Mouse (Mus musculus): ENCODE results near the gene Ttf2.

Ttf2 gene

DNA sequence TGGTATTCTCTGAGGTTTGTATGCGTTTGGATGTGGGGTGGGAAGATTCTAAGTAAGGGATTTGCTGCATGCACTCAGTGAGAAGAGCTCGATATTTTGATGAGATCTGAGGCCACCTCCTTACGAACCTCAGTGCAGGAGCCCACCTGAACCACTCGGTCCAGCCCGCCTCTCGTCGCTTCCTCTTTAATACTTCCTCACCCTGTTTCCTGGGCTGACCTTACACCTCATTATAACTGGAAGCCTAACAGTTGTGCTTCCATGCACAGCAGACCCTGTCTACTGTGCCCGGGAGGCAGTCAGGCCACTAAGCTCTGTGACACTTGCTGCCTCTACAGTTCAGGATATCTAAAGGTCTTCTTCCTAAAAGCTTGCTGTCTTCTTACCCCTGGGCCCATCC, 9.8 kb upstream of the Ttf2 start:
- in situ Hi-C loops (cut with MboI, MseI), result loop anchor here (5.0 kb wide), 1 partner anchor 318 kb away; no protein-coding TSS in a partner anchor

DNA sequence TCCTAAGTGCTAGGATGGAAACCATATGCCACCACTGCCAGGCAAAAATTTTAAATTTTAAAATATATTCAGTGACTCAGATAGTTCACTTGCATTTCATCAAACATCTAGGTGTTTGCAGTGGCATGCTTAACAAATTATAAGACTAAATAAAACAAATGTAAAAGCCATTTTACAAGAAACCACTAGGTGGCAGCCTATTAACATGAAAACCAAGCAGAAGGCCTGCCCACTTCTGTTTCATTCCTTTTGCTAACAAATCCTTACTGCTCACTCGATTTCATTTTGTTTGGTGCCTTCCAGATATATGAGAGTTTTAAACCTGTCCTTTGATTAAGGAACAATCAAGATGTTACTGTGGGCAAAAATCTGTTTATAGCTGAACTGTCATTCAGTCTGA, 4.4 kb upstream of the Ttf2 start:
- in situ Hi-C loops (cut with MboI, MseI), result loop anchor here (25.0 kb wide), 1 partner anchor 838 kb away; no protein-coding TSS in a partner anchor

DNA sequence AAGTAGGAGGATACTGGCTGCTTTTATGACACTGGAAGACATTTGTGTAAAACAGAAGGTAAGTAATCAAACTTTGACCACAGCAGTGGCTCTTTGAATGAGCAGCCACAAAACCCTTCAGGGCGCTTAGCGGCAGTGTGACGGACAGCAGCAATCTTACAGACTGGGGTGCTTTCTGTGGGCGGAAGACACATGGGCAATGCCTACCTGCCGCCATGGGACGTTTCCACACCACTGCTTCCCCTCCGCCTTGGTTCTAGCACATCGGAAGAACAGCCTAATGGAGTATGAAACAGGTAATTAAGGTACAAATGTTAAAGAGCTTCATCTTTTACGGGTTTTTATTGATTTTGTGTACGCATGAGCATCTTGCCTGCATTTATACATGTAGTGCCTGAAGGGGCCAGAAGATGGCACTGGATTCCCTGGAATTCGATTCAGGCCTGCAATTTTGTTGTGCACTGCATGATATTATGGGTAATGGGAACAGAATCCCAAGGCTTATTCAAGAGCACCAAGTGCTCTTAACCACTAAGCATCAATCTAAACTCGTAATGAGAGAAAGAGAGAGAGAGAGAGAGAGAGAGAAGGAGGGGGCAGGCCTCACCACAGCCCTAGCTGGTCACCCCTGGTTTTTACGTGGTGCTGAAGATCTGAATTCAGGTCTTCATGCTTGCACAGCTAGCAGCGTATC, 5.5 kb downstream of the Ttf2 start:
- in situ Hi-C loops (cut with MboI, MseI), result loop anchor here (25.0 kb wide), 1 partner anchor 848 kb away; no protein-coding TSS in a partner anchor

DNA sequence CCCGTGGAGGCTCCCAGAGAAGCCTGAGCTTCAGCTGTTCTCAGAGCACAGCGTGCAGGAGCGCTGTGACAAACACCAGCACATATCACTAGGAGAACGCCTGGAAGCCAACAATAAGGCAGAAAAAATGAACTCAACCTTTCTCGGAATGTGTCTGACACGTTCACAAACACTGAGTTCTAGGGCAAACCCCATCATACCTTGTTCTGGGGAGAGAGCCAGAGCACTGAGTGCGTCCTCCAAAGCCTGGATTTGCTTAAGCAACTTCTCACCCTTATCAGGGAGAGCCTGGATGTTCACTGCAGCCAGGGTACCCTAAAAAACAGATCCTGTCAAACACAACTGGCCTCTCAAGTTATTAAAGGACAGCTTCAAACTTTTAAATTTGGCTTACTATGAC, 8.0 kb downstream of the Ttf2 start:
- in situ Hi-C loops (cut with MboI, MseI), result loop anchor here (25.0 kb wide), 1 partner anchor 851 kb away; no protein-coding TSS in a partner anchor

DNA sequence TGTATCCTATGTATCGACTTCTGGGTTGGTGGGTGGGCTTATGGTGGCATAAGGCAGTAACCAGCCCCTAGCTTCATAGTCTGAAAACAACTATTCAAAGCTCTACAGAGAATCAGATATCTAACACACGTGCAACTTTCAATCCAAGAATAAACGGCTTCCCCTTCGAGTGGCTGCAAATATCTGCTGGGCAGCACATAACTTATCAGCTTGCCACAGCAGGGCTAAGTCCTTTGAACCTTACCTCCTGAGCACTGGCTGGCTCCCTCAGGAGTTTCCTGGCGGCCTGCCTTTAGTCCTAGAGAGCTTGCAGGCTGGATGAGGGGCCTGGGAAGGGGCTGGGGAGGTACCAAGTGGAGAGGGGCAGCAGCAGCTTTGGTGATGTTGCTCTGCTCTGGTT, 8.5 kb downstream of the Ttf2 start:
- in situ Hi-C loops (cut with MboI, MseI), result loop anchor here (25.0 kb wide), 1 partner anchor 851 kb away; no protein-coding TSS in a partner anchor

DNA sequence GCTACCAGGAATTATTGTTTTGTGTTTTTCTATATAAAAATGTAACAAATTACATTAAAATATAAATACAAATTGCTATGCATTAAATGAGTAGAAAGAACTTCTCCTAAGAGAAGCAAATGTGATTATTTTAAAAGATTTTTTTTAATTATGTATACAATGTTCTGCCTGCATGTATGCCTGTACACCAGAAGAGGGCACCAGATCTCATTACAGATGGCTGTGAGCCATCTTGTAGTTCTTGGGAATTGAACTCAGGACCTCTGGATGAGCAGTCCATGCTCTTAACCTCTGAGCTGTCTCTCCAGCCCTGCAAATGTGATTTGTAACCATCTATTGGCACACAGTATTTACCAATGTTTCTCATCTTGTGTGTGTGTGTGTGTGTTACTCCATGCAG, 14.8 kb downstream of the Ttf2 start:
- in situ Hi-C loops (cut with MboI, MseI), result loop anchor here (5.0 to 25.0 kb wide), 3 partner anchors 508 to 858 kb away; no protein-coding TSS in a partner anchor

DNA sequence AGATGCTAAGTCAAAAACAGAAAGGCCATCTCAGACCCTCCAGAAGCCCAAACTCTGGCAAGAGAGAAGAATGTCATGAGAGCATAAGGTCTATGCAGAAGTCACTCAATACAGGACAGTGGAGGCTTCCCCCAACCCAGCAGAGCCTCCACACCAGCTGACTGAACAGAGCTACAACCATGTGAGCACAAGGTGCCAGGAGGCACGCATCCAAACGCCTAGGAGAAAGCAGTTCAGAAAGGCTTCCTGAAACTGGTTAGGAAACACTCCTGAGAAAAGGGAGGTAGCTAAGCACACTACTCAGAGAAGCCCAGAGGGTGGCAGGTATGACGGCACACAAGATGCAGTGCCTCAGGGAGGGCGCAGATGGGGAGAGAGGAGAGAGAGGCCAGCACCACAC, 17.9 kb downstream of the Ttf2 start:
- in situ Hi-C loops (cut with MboI, MseI), result loop anchor here (10.0 to 25.0 kb wide), 2 partner anchors 633 to 861 kb away; no protein-coding TSS in a partner anchor

DNA sequence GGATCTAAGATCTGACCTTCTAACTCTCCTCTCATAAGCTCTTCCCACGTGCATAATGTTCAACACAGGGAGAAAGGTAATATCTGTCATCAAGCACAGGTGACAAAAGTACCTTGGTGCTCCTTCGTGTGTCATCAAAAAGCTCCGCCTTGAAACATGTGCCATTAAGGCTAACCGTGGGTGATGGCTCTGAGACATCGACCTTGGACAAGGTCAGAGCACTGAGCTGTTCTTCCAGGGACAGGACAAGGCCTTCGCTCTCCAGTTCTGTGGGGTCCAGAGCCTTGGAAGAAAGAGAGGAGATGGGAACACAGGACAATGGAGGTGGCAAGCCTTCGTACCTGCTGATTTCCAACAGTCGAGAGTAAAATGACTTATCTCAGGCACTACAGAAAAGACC, 22.2 kb downstream of the Ttf2 start:
- in situ Hi-C loops (cut with MboI, MseI), result no loop called here

DNA sequence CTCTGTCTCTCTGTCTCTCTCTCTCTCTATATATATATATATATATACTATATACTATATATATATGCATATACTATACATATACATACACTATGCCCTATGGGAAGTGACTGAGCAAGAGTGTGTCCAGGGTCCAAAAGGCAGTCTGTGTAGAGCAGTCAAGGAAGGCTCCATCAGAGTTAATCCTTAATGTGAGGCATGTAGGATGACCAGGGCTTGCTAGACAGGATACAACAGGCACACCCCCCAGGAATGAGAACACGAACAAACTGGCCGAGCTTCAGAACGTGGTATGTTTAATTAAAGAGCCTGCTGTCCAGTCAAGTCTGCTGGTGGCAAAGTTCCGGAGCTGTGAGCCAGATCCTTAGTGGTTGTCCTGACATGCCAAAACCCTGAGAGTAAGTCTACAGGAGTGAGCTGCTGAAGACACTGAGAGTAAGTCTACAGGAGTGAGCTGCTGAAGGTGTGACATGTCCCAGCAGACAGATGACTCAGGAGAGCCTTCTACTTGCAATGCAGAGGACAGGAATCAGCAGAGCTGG, 28.9 kb downstream of the Ttf2 start:
- in situ Hi-C loops (cut with MboI, MseI), result no loop called here

DNA sequence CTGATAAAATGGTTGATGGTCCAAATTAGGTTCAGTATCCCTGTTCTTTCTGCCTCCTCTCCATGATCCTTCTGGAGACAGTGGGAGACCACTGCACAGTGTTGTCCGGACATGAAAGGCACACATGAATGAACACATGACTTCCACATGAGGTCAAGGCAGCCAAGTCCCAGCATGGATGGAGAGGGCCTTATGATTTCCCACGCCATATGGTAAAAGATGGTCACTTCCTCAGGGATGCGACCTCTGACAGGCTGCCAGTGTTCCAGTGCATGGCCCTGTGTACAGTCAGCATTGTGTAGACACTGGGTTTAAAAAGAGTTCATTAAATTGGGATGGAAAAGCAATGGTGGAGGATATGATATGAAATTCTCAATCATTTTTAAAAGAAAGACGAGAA, 31.3 kb downstream of the Ttf2 start:
- in situ Hi-C loops (cut with MboI, MseI), result no loop called here

DNA sequence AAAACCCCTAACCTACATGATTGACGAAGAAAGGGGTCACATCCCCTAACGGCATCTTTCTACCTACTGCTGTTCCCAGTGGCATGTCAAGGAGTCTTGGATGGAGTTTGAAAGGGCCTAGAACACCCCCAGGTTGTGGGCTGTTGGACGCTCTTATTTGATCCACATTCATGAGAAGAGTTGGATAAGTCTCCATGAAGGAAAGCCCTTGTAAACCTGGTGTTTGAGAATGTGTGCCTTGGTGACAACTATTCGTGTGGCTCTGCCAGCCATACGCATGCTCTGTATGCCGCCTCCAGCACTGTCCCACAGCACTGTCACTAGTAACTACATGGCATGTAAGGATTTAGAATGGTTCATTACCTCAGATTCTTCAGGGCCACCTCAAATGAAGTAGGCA, 33.3 kb downstream of the Ttf2 start:
- in situ Hi-C loops (cut with MboI, MseI), result no loop called here

DNA sequence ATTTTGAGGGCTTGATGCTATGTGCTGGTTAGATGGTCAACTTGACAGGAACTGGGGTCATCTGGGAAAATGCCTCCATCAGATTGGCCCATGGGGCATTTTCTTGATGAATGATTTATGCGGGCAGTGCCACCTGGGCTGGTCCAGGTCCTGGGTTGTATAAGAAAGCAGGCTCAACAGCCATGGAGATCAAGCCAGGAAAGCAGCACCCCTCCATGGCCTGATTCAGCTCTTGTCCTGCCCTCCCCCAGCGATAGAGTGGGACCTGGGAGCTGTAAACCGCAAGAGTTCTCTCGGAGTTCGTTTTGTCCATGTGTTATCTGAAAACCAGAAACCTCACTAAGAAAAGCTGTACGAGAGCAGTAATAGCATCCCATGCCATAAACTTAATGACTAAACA, 33.9 kb downstream of the Ttf2 start:
- in situ Hi-C loops (cut with MboI, MseI), result no loop called here

DNA sequence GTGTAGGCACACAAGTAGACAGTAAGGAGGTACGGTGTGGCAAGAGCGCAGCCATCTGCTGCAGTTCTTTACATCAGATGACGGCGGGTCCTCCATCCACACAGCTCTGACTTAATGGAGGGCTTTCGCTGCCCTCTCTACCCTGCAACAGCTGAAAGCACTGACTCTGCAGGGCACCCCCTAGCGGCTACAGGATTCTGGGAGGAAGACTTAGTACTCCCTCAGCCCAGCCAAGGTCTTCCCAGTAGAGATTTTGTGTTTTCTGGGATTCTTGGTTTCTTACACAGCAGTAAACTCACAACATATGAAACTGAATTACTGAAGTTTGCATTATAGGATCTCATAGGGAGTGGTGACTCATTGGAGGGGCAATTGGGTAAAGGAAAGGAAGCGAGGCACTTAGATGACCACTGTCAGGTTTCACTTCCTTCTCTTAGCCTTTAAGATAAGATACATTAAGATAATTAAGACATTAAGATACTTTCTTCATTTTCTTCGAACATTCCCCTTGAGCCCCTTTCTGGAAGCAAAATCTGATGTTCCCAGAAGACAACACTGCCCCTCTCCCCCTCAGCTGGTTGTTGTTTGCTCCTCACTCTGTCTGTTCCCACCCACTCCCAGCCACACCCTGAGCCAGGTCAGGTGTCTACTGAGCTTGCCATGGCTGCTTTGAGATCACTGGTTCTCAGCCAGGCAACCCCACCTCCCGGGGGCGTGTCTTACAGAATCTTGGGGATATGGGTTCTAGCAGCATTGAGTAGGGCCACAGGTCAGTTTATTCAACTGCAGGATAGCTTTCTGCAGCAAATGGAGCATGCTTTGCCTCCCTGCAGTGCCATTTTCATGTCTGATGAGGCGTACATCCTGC, 37.2 kb downstream of the Ttf2 start:
- in situ Hi-C loops (cut with MboI, MseI), result no loop called here

DNA sequence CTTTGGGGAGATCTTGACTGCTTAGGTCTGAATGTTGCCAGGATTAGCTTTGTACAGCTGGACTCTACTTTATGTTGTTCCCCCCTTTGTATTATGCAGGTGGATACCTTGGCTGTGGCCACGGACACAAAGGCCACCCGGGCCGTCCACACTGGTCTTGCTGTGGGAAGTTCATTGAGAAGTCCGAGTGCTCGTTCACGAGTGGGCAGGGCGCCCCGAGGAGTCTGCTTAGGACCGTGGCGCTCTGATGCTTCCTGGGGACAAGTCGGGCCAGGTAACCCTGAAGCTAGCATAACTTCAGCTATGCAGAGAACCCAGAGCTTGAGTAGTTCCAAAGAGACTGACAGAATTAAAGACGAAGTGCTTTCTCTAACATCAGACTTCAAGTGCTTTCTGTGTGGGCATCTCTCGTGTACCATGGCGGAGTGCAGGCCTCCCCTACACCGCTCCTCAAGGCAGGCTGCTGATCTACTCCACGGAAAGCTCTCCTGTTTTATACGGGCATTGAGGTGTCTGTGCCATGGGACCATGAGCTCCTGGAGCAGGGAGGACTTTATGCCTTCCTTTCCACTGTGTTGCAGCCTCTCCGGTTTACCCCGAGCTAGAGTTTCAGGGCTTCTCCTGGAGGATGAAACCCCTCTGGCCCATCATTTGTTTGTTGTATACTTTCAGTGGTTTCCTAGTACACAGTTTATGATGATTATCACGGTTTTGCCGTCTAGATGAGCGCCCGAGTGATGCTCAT, 38.0 kb downstream of the Ttf2 start:
- in situ Hi-C loops (cut with MboI, MseI), result no loop called here

DNA sequence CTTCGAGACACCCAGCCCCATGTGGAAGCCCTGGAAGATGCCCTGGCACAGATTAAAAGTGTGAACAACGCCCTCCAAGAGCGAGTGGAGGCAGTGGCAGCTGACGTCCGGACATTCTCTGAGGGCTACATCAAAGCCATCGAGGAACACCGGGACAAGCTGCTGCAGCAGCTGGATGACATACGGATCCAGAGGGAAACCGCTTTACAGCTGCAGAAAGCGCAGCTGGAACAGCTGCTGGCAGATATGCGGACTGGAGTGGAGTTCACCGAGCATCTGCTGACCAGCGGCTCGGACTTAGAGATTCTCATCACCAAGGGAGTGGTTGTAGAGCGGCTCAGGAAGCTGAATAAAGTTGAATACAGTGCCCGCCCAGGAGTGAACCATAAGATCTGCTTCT, 44.3 kb downstream of the Ttf2 start:
- in situ Hi-C loops (cut with MboI, MseI), result no loop called here

DNA sequence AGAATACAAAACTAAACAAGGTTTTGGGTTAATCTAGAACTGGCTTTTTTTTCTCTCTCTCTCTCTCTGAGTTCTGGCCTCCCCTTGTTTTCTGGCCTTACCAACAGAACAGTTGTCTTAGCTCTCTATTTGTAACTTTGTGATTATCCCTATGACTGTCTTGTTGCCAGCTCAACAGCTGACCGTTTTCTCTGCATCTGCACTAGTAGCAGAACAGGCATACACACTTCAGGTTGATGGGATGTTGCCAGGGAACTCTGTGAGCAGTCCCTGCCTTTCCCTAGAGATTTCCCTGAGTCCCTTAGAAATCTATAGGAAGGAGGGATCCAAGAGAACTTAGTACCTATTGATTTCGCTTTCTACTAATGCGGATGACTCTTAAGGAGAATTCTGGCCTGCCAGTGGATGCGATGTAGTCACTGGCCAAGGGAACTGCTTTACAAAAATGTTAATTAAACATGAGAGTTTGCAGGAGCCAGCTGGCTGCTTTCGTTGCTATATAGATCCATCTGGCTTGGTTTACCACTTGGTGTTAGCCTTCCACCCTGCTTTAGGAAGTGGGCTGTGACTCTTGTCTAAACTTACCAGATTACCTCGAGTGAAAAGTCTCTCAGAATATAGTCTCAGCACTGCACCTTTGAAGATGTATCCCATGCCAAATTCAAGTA, 45.3 kb downstream of the Ttf2 start:
- in situ Hi-C loops (cut with MboI, MseI), result no loop called here

DNA sequence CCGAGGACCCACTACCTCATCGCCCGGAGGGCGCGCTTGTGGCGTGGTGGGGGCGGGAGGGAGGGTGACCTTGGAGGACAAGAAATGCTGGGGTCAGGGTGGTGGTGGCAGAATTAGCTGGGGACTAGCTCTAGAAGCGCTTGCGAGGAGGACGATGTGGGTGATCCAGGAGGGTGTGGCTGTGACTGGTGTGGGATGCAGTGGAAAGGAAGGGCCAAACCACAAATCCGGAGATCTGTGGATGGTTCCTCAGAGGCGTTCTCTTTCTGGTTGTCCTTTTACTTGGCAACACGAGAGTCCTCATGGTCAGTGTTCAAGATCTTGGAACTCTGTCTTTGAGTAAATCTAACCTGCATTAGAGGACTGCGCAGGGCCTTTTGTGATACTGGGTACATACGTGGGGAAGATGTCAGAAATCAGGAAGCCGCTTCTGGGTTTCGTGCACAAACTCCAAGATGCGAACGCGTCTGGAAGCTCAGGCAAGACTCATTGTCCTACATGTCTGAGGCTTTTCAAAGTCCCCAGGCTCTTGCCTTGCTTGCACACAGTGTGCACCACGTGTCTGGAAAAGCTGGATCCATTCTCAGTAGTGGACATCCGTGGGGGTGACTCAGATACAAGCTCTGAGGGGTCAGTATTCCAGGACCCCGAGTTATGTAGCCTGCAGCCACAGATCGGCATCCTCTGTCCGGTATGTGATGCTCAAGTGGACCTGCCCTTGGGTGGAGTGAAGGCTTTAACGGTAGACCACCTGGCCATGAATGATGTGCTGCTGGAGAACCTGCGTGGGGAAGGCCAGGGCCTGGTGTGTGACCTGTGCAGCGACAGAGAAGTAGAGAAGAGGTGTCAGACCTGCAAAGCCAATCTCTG, 46.7 kb downstream of the Ttf2 start:
- in situ Hi-C loops (cut with MboI, MseI), result no loop called here

DNA sequence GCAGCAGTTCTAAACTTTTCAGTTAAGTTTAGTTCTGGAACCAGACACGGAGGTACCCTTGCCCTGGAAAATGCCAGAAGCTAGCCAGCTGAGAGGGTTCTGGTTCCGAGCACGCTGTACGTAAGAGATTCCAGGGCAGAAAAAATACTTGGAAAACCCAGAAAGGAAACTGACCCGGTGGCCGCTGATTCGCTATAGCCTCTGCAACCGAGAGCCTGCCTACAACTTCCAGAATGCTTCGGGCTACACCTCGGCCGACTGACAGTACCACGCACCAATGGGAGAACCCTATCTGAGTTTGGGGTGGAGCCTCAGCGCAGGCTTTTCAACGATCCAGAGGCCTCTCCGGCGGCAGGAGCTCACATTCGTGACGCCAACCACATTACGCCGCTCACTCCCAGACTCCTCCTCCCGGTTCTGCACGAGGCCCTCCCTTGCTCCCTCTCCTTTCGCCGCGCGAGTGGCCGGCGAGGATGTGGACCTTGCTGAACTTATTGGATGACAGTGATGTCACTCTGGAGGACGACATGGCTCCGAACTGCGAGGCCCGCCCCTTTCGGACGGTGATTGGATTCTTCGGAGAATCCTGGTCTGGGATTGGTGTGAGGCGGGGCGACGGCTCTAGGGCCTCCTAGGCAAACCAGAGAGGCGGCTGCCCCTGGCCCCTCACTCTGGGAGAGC, 47.5 kb downstream of the Ttf2 start, which contains the start of gene Trim45:
Gene Trim45, plus strand, starts transcription at position 378 of the 681 bp plus-strand sequence.
- in situ Hi-C loops (cut with MboI, MseI), result no loop called here

DNA sequence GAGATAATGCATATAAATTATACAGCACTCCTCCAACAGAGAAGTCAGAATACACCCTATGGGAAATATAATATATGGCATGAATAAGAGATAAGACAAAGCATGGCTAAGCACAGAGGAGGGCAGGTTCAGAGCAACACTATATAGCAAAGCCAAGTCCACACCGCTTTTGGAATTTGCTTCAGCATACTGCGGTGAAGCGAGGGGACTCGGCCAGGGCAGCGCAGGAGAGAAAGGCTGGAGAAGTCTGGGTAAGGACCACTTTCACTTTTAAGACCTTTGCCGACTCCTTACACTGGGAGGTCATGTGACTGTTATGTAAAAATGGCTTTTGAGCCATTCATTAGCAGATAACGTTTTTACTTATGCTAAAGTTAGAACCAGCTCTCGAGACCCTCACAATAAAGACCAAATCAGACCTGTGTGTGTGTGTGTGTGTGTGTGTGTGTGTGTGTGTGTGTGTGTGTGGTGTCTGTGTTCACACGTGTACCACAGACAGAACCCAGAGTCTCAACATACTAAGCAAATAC, 48.8 kb downstream of the Ttf2 start:
- in situ Hi-C loops (cut with MboI, MseI), result no loop called here

All from T-helper 1 cell (primary cell).